Mouse (Mus musculus): ENCODE results near the gene Lingo4. TPM values are rescaled to one million over a fixed set of nuclear protein-coding genes. Genes with fewer than 3 reads are reported as not detected.

Lingo4 gene
- polyA plus RNA-seq, 1 experiment from 2014 or later: 0.52 TPM

DNA sequence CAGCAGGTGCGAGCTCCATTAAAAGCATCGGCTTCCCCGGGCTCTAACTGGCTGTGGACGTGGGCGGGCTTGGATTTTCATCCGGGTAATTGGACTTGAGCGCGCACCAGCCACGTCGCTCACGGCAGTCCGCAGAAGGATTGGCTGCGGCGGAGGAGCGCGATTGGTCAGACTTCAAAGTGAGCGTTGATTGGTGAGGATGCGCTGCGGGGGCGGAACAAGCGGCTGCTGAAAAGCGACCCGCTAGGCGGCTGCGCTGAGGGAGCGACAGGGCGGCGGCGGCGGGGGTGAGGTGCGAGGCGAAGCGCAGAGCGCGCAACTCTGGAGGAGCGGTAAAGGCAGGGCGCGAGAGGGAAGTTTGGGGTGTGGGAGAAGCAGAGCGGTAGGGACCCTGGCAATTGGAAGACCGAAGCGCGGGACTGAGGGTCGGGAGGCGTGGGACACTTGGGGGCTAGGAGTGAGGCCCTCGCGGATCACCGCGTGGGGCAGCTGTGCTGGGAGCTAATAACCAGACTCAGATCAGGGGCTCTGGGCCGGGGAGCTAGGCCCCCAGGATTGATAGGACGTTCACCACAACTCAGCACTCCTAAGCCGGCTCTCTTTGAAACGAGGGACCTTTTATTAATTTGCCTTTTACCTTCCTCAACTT lies 14.8 kb downstream of the Lingo4 start, which contains the start of gene Tdrkh:
Tdrkh (plus strand) TSS at position 243 of the 649 bp plus-strand sequence.
- WGBS: 8% methylated on average over 52 of the region's 52 CpGs
- Histone ChIP-seq H3K4me2 (replicated peaks) (peak within 1 kb of the TSS; percentile 93), H3K27ac (peak within 1 kb of the TSS; percentile 71), H3K4me1 (peaks cover 14% of the 10 kb centered on the region), H3K4me3 (peak within 1 kb of the TSS; percentile 57), H3K9me3 (replicated peaks) (no peaks in the 10 kb centered on the region), H3K9ac (peak within 1 kb of the TSS; percentile 70), H3K27me3 (no peaks in the 10 kb centered on the region), H3K36me3 (no peaks in the 10 kb centered on the region)
- ATAC-seq (ENCODE audit: low FRiP score): peak; percentile 98

GRCm38 (mm10) chr3:94430980-94431379 lies 32.7 kb downstream of the Lingo4 start:
- Histone ChIP-seq H3K27me3 (no peaks in the 10 kb centered on the region), H3K4me3 (no peak overlapping the region), H3K4me2 (replicated peaks) (no peak overlapping the region), H3K9ac (no peak overlapping the region), H3K27ac (no peak overlapping the region), H3K4me1 (no peaks in the 10 kb centered on the region), H3K9me3 (replicated peaks) (no peaks in the 10 kb centered on the region), H3K36me3 (peaks cover 23% of the 10 kb centered on the region)
- ATAC-seq (ENCODE audit: low FRiP score): no peak
- 80% methylated on average over 2 of the region's 2 CpGs for WGBS

DNA sequence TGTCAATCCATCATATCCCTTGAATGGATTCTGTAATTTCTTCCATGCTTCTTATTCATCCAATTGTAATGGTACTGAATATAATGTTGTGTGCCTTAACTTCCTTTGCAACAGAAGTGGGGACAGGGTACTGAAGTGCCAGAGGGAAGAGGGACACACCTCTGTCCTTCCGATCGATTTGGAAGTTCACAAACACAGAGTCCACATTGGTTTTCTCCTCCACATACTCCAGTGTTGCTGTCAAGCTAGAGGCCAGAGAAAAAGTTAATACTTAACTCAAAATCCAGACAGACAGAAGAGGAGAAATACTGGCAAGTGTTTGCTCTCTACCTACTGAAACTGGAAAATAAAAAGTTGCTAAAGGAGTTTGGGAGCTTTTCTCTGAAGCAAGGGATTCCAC lies 36.0 kb downstream of the Lingo4 start:
- no peak overlapping the region for H3K4me3 ChIP-seq
- no peak overlapping the region for H3K4me2 ChIP-seq (replicated peaks)
- no peaks in the 10 kb centered on the region for H3K27me3 ChIP-seq
- H3K36me3 ChIP-seq: peaks cover 10% of the 10 kb centered on the region; the same call in 1 of the 2 replicates
- ATAC-seq (ENCODE audit: low FRiP score): no peak
- WGBS: 91% methylated on average over 2 of the region's 2 CpGs
- H3K9ac ChIP-seq: no peak overlapping the region
- no peak overlapping the region for H3K27ac ChIP-seq
- no peaks in the 10 kb centered on the region for H3K9me3 ChIP-seq (replicated peaks)
- H3K4me1 ChIP-seq: no peaks in the 10 kb centered on the region

GRCm38 (mm10) chr3:94436420-94436819 lies 38.1 kb downstream of the Lingo4 start:
- Histone ChIP-seq H3K27ac (no peak overlapping the region), H3K4me3 (no peak overlapping the region), H3K36me3 (no peaks in the 10 kb centered on the region), H3K9me3 (replicated peaks) (no peaks in the 10 kb centered on the region), H3K4me2 (replicated peaks) (no peak overlapping the region), H3K9ac (no peak overlapping the region), H3K27me3 (no peaks in the 10 kb centered on the region), H3K4me1 (no peaks in the 10 kb centered on the region)
- 83% methylated on average over 9 of the region's 9 CpGs for WGBS
- no peak for ATAC-seq (ENCODE audit: low FRiP score)

- Histone ChIP-seq H3K4me2 (replicated peaks) (no peak overlapping the region), H3K4me3 (no peak overlapping the region), H3K36me3 (peaks cover 11% of the 10 kb centered on the region), H3K27ac (no peak overlapping the region), H3K9ac (no peak overlapping the region), H3K4me1 (peaks cover 8% of the 10 kb centered on the region), H3K27me3 (no peaks in the 10 kb centered on the region), H3K9me3 (replicated peaks) (no peaks in the 10 kb centered on the region)
- ATAC-seq (ENCODE audit: low FRiP score): no peak
- WGBS: 39% methylated on average over 3 of the region's 3 CpGs
These were observed 42.9 kb downstream of the Lingo4 start for GRCm38 (mm10) chr3:94441182-94441581.

- Histone ChIP-seq H3K27me3 (no peaks in the 10 kb centered on the region), H3K9me3 (replicated peaks) (no peaks in the 10 kb centered on the region), H3K4me3 (peak within 1 kb of the TSS; percentile 95), H3K27ac (peak within 1 kb of the TSS; percentile 75), H3K36me3 (peaks cover 30% of the 10 kb centered on the region), H3K9ac (peak within 1 kb of the TSS; percentile 93), H3K4me2 (replicated peaks) (peak within 1 kb of the TSS; percentile 94), H3K4me1 (peaks cover 8% of the 10 kb centered on the region)
- WGBS: 1% methylated on average over 36 of the region's 39 CpGs
- peak; percentile 98 for ATAC-seq (ENCODE audit: low FRiP score)
These were observed 44.8 kb downstream of the Lingo4 start, which contains the start of gene Mrpl9 for GRCm38 (mm10) chr3:94442951-94443596. Gene Mrpl9 (plus strand): TSS chr3:94443318.

DNA sequence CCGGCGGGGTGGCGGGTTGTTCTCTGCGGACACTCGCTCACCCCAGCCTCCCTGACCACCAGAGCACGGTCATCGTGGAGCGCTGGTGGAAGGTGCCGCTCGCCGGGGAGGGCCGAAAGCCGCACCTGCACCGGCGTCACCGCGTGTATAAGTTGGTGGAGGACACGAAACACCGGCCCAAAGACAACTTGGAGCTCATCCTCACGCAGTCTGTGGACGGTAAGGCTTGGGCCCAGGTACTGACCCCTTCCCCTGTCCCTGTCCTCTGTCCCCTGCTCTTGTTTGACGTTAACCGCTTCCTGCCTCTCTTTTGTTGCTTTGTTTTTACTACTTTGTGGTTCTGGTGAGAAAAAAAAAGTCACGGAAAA lies 45.3 kb downstream of the Lingo4 start, which contains the start of gene Oaz3:
Oaz3 (minus strand) TSS at position 319 of the 368 bp plus-strand sequence.
- Histone ChIP-seq H3K9me3 (replicated peaks) (no peaks in the 10 kb centered on the region), H3K9ac (peak within 1 kb of the TSS; percentile 93), H3K4me1 (peaks cover 8% of the 10 kb centered on the region), H3K4me3 (peak within 1 kb of the TSS; percentile 95), H3K27ac (peak within 1 kb of the TSS; percentile 75), H3K4me2 (replicated peaks) (peak within 1 kb of the TSS; percentile 94), H3K36me3 (peaks cover 34% of the 10 kb centered on the region), H3K27me3 (no peaks in the 10 kb centered on the region)
- under 1% methylated on average over 24 of the region's 24 CpGs for WGBS
- ATAC-seq (ENCODE audit: low FRiP score): peak; percentile 54

- H3K9me3 ChIP-seq (replicated peaks): no peaks in the 10 kb centered on the region
- H3K4me3 ChIP-seq: no peak overlapping the region
- H3K36me3 ChIP-seq: peaks cover 46% of the 10 kb centered on the region
- 95% methylated on average over 2 of the region's 2 CpGs for WGBS
- H3K27ac ChIP-seq: no peak overlapping the region
- H3K4me2 ChIP-seq (replicated peaks): no peak overlapping the region
- ATAC-seq (ENCODE audit: low FRiP score): no peak
- peaks cover under 1% of the 10 kb centered on the region for H3K4me1 ChIP-seq
- no peak overlapping the region for H3K9ac ChIP-seq
- no peaks in the 10 kb centered on the region for H3K27me3 ChIP-seq
These were observed 51.1 kb downstream of the Lingo4 start for GRCm38 (mm10) chr3:94449377-94449776.

Other genes starting within 250 kb of the Lingo4 start
- gene Gm10696, start 220.3 kb upstream of the Lingo4 start, polyA plus RNA-seq (2016; fragmentation: Nextera tagmentation; extraction: Ambion mirVana): not detected in 2 replicates
- not detected in 2 replicates for gene Gm5286, start 201.8 kb upstream of the Lingo4 start, polyA plus RNA-seq (2016; fragmentation: Nextera tagmentation; extraction: Ambion mirVana)
- not detected in 2 replicates for gene Gm4778, start 134.5 kb upstream of the Lingo4 start, polyA plus RNA-seq (2016; fragmentation: Nextera tagmentation; extraction: Ambion mirVana)
- gene Them4, start 88.4 kb upstream of the Lingo4 start, polyA plus RNA-seq (2016; fragmentation: Nextera tagmentation; extraction: Ambion mirVana): 16.1 and 18.1 TPM in 2 replicates
- gene Them5, start 56.4 kb upstream of the Lingo4 start, polyA plus RNA-seq (2016; fragmentation: Nextera tagmentation; extraction: Ambion mirVana): not detected in 2 replicates
- gene C2cd4d, start 36.1 kb upstream of the Lingo4 start, polyA plus RNA-seq (2016; fragmentation: Nextera tagmentation; extraction: Ambion mirVana): 2.4 and 2.5 TPM in 2 replicates
- gene Rorc, start 25.7 kb upstream of the Lingo4 start, polyA plus RNA-seq (2016; fragmentation: Nextera tagmentation; extraction: Ambion mirVana): 0.76 and 0.82 TPM in 2 replicates
- 48.7 and 52.1 TPM in 2 replicates for gene Tdrkh, start 14.8 kb downstream of the Lingo4 start, polyA plus RNA-seq (2016; fragmentation: Nextera tagmentation; extraction: Ambion mirVana)
- gene Mrpl9, start 44.8 kb downstream of the Lingo4 start, polyA plus RNA-seq (2016; fragmentation: Nextera tagmentation; extraction: Ambion mirVana): 58.0 and 67.5 TPM in 2 replicates
- gene Oaz3, start 45.4 kb downstream of the Lingo4 start, polyA plus RNA-seq (2016; fragmentation: Nextera tagmentation; extraction: Ambion mirVana): 0.77 and 1.0 TPM in 2 replicates
- 196 and 207 TPM in 2 replicates for gene Celf3, start 79.8 kb downstream of the Lingo4 start, polyA plus RNA-seq (2016; fragmentation: Nextera tagmentation; extraction: Ambion mirVana)
- 18.7 and 19.3 TPM in 2 replicates for gene Riiad1, start 81.8 kb downstream of the Lingo4 start, polyA plus RNA-seq (2016; fragmentation: Nextera tagmentation; extraction: Ambion mirVana)
- 68.7 and 73.3 TPM in 2 replicates for gene Snx27, start 184.2 kb downstream of the Lingo4 start, polyA plus RNA-seq (2016; fragmentation: Nextera tagmentation; extraction: Ambion mirVana)
- not detected in 2 replicates for gene Gm10972, start 244.6 kb downstream of the Lingo4 start, polyA plus RNA-seq (2016; fragmentation: Nextera tagmentation; extraction: Ambion mirVana)

All from hindbrain, embryonic 12.5 days (tissue).